Mouse (Mus musculus) Muller cell, postnatal 12 days (primary cell): ENCODE measurements around the gene Ctdspl.
A peak's percentile ranks its signal among the peaks of the same experiment; 100 is the strongest.

ENCODE experiments used
- DNase-seq: peaks from one replicate; pipeline ENCODE4 v3.0.0-alpha.2; 2015; ENCODE audit errors: inconsistent ontology term

The Ctdspl gene

DNA sequence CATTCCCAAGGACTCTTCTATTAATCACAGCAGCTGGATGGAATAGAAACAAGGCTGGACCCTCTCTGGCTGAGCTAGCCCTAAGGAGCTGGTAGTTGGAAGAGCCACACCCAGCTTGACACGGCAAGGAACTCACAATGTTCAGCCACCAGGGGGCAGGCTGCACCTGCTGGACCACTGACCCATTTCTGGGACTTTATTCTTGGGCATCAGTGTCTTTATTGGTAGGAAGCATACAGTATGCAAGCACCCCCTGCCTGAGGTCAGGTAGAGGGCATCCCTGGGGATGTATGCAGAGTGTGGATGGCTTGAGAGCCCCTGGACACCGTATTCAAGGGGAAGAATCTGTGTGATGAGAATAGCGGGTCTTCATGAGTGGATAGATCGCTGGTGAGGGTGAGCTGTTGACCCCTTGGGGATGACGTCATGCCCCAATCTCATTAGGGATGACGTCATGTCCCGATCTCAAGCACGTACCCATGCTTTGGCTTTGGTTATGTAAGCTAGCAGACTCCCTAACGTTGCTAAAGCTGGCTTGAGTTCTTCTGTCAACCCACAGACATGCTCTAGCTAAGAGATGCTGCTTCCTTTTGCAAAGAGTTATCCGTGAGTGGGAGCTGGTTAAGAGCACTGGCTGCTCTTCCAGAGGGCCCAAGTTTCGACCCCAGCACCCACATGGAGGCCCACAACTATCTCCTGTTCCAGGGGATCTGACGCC lies 5.3 kb upstream of the Ctdspl start:
- peak; percentile 80 for DNase-seq

- no peak for DNase-seq
Observed at GRCm38 (mm10) chr9:118921926-118922325, 4.3 kb upstream of the Ctdspl start.

DNA sequence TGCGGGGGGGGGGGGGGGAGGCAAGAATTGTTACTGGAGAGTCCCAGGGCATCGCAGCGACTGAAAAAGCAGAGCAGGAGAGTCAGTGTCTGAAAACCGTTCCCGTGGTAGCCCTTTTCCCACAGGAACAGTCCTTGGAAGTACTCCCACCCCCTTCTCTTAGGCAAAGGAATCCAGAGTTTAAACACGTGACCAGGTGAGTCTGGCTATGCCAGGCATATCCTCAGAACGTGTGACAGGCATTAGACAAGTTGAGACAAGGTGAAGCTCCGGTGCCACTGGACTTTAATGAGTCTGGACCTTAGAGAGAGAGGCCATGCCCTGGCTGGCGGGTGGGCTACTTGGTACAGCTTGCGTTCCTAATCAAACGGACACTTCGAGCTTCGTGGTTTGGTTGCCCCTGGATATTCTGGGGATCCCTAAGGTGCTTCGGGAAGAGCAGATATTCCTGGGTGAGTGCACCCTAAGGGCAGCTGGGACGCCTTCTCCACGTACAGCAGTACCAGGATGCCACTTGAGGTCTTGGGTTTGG lies 1.6 kb upstream of the Ctdspl start:
- DNase-seq: no peak

GRCm38 (mm10) chr9:118925286-118926110 lies 755 bp upstream of the Ctdspl start:
- DNase-seq: peak; percentile 95

GRCm38 (mm10) chr9:118926688-118927321 lies 552 bp downstream of the Ctdspl start:
- DNase-seq: peak; percentile 43

DNA sequence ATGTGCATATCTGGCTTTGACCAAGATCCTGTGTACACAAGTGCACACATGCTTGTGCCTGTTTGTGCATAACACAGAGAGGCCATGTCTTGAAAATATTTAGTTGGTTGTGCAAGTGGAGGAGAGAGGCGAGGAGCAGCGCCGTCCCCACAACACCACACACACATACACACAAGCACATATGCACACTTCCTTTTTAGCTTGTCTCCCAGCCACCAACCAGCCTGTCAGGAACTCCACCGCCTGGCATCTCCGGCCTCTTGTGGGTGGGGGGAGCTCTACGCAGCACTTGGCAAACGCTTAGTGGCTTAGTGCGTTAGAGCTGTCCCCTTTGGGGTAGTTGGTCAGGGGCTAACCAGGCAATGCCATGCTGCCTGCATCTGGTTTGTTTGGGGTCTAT lies 1.2 kb downstream of the Ctdspl start:
- no peak for DNase-seq

GRCm38 (mm10) chr9:118928007-118928406 lies 1.8 kb downstream of the Ctdspl start:
- no peak for DNase-seq

DNA sequence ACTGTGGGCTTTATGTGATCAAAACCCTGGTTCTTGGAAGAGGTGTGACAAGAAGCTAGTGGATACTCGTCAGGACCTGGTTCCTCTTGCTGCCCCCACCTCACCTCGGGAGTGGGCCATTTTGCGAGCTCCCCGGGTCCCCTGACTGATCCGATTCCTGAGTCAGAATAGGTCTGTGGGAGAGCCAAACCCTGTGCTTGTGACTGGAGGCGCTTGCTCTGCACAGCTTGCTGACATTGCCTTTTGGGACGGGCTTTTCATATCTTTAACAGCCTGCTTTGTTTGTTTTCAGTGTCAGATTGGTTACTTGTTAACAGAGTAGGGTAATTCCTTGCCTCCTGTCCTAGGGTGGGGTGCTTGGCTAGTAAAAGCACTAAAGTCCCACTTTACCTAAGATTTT lies 2.4 kb downstream of the Ctdspl start:
- no peak for DNase-seq

DNA sequence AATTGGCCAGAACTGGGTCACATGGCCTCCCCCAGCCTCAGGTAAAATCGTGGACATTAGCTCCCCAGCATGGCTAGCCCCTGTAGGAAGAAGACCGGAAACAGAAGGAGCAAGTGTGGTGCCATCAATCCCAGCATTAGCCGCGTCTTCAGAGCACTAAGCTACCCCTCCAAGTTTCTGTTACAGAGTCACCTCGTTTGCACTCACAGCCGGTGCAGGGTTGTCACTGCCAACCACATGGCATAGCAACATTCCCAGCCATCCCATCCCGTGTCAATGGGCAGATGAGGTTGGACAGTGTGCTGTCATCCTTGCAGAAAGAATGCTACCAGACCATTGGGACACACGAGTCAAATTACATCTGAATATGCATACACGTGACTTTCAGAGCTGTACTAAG lies 4.4 kb downstream of the Ctdspl start:
- DNase-seq: peak; percentile 71

DNA sequence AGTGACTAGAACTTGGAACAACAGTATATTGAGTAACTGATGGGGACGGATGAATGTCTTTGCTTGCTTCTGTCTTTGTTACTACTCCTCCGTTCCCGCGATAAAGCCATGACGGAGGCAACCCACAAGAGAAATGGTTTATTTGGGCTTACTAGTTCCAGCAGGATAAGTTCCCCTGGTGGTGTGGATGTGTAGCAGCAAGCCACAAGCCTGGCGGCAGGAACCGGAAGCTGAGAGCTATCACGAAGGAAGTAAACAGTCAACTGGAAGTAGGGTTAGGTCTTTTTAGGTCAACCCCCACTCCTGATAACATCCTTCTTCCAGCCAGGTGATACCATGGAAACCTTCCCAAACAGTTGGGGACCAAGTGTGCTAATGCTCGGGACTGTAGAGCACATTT lies 7.5 kb downstream of the Ctdspl start:
- no peak for DNase-seq

- DNase-seq: no peak
Observed at GRCm38 (mm10) chr9:118934319-118934718, 8.1 kb downstream of the Ctdspl start.

DNA sequence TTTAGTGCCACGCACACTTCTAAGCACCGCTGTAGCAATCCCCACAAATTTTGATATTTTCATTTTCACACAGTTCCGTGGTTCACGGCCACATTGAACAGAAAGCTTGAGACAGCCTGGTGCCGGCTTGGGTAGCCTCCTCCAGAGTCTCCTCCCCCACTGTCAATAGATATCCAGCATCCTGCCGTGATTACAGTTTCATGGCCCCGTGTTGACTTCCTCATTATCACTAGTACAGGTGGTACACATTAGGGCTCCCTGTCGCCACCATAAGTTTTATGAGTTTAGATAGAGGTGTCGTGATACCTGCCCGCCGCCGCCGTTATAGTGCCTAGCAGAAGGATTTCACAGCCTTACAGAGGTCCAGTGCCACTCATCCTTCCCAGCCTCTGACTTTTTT lies 8.8 kb downstream of the Ctdspl start:
- DNase-seq: no peak

DNA sequence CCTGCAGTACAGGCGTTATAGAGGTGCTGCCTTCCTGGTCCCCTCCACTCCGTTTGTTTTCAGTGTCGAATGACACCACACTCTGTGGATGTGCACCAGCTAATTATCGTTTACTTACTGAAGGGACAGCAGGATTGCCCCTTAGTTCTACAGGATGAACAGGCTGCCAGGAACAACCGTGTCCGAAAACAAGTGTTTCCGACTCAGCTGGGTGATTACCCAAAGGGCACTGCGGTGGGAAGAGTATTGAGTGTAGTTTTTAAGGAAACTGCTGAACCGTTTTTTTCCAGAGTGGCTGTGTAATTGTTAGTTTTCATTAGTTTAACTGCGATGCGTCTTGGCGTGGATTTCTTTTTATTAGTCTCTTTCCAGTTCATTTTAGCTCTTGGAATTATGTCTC lies 9.8 kb downstream of the Ctdspl start:
- no peak for DNase-seq

DNA sequence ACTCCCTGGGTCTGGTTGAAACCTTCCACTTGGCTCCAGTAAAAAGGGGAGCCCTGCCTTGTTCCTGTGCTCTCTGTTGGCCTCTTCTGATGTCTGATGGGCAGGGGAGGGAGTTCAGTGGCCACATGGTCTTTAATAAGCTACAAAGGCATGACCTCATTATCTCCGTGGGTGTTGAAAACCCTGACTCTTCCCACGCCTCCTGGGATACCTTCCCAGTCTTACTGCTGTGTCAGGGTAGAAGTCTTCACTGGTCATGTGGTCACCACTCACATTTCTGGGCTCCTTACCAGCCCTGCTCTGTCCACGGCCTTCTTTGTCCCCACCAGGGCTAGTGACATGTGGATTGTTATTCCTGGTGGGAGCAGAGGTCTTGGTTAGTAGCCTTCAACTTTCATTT lies 11.3 kb downstream of the Ctdspl start:
- DNase-seq: peak; percentile 87

GRCm38 (mm10) chr9:118939410-118939809 lies 13.2 kb downstream of the Ctdspl start:
- DNase-seq: no peak

DNA sequence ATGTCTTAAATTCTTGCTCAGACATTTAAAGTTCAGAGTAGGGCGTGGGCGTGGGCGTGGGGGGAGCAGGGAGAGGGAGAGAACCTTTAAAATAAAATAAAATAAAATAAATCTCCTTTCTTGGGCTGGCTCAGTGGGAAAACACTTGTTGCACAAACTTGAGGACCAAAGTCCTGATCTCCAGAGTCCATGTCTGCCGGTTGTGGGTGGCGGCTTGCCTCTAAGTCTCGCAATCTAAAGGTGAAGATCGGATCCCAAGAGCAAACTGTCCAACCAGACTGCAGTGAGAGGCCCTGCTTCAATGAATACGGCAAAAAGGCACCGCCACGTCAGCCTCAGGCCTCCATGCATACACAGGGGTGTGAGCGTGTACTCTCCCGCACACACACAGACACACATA lies 13.6 kb downstream of the Ctdspl start:
- no peak for DNase-seq

DNA sequence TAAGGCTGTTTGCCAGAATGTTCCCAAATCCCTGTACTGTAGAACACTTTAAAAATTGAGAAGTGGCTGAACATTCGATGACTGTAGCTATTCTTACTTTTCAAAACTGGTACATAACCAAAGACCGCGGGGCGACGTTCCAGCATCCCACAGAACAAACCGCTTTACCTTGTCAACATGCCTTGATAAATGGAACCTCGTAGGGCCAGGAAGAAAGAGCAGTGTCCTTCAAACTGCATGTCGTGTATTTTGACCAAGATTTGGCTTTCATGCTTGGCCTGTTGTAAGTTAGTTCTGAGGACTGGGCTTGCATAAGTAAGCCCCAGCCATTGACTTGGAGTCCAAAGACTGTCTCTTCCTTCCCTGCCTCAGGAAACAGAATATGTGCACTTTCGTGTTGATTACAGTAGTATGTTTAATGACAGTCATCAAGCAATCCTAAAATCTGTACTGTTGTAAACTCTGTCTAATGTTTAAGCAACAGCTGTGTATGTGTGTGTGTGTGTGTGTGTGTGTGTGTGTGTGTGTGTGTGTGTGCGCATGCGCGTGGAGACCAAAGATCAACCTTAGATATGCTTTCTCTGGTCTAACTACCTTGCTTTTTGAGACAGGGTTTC lies 14.4 kb downstream of the Ctdspl start:
- peak; percentile 35 for DNase-seq

DNA sequence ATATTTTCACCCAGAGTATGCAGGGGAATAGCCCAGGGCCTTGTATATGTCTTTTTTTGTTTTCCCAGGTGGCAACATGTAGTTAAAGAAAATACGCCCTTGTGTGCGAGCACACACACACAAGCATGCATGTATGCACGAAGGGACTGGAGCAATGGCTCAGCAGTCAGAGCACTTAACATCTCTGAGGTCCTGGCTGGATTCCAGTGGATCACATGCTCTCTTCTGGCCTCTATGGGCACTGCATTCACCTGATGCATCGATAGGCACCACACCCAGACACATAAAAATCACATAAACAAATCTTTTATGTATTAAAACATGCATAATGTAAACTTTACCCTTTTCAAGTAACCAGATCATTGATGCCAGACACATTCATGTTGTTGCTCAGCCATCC lies 15.8 kb downstream of the Ctdspl start:
- no peak for DNase-seq

GRCm38 (mm10) chr9:118943941-118944340 lies 17.7 kb downstream of the Ctdspl start:
- no peak for DNase-seq

DNA sequence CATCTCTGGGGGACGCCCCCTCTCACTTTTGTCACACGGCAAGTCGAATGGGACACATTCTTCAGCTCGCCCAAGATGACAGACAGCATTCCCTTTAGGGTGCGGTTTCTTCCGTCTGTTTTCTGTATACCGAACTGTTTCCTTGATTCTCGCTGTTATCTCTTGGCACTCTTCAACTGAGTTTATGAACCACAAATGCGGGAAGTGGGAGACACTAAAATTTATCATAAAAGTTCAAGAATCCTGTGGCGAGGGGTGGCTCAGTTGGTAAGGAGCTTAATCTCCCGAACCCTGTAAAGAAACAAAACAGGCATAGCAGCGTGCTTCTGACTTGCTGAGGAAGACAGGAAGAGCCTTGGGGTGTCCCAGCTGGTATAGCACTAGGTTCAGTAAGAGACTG lies 18.1 kb downstream of the Ctdspl start:
- DNase-seq: no peak

GRCm38 (mm10) chr9:118948486-118948885 lies 22.2 kb downstream of the Ctdspl start:
- DNase-seq: no peak

DNA sequence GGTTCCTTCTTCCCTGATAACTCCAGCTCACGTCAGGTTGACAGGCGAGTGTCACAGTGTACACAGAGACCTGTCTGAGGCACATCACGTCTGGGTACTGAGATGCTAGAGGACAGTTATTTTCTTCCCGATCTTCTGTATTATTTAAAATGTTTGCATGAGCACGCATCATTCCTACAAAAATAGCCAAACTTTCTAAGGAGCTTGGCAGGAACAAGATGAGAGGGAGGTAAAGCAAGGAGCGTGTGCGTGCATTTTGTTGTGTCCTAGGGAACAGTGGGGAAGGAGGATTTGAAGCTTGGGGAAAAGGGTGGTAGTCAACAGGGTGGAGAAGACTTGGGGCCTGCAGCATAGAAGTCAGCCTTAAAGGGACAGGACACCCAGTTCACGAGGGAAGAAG lies 22.9 kb downstream of the Ctdspl start:
- DNase-seq: no peak
